Mouse (Mus musculus): ENCODE data around the gene Crls1. TPM values are rescaled to one million over a fixed set of nuclear protein-coding genes. Genes with fewer than 3 reads are reported as not detected.

The Crls1 gene
- total and polyA plus RNA-seq, 3 experiments = 19.5 to 21.9 (median 20.1) TPM

DNA sequence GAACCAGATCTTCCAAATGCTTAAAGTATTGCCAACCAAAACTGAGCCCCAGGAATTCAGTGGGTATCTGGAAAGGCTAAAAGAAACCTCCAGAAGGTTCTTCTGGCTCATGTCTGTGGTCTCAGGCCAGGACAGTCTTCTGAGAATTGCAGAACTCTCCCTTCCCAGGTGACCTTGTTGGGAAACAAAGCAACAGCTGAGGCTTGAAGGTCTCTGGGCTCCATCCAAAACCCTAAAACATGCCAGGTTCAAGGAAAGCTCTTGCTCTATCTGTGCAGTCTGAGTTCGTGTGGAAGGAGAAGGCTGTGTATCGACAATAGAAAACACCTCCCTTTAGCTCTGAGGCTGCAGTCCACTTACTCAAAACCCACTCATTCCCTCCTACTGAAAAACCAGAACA lies 58.5 kb downstream of the Crls1 start:
- DNase-seq = no peak
- 55% methylated on average over 2 of the region's 2 CpGs for WGBS
- intact Hi-C loops (cut with DNase I) = loop anchor here (2.0 to 10.0 kb wide), 3 partner anchors 200 to 590 kb away; no protein-coding TSS in a partner anchor
- Histone ChIP-seq H3K36me3 (ENCODE audit: control insufficient read depth, insufficient read depth, low read length) (no peaks in the 10 kb centered on the region), H3K27ac (no peak overlapping the region), H3K27me3 (ENCODE audit: control insufficient read depth, insufficient read depth, low read length) (no peaks in the 10 kb centered on the region), H3K4me1 (ENCODE audit: control insufficient read depth, insufficient read depth, low read length) (no peaks in the 10 kb centered on the region), H3K9ac (ENCODE audit: low read depth, low read length) (no peak overlapping the region), H3K79me2 (replicated peaks; ENCODE audit: control insufficient read depth, insufficient read depth, low read length) (no peaks in the 10 kb centered on the region), H3K4me3 (no peak overlapping the region)
- TF ChIP-seq CTCF (IDR thresholded peaks at IDR 0.05) (no peak), POLR2A (IDR thresholded peaks at IDR 0.05; ENCODE audit: insufficient read depth, low read depth, low read length) (no peak), EP300 (IDR thresholded peaks at IDR 0.05; ENCODE audit: insufficient read depth, low read depth, low read length) (no peak)

DNA sequence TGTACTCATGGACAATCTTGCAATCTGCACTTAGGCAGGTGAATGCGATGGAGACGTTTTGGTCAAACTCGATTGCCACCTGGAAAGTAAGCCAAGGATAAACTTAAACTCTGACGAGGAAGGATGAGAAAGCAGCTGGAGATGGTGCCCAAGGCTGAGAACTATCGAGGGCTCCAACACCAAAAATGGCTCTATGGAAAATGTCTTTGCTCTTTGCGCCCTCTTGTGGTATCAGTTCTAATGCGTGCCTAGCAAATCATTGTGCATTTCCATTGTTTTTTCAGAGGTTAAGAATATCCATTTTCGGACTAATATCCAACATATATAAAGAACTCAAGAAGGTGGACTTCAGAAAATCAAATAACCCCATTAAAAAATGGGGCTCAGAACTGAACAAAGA lies 60.3 kb downstream of the Crls1 start:
- 24% methylated on average over 8 of the region's 8 CpGs for WGBS
- H3K9ac ChIP-seq (ENCODE audit: low read depth, low read length) = no peak overlapping the region
- H3K27me3 ChIP-seq (ENCODE audit: control insufficient read depth, insufficient read depth, low read length) = no peaks in the 10 kb centered on the region

DNA sequence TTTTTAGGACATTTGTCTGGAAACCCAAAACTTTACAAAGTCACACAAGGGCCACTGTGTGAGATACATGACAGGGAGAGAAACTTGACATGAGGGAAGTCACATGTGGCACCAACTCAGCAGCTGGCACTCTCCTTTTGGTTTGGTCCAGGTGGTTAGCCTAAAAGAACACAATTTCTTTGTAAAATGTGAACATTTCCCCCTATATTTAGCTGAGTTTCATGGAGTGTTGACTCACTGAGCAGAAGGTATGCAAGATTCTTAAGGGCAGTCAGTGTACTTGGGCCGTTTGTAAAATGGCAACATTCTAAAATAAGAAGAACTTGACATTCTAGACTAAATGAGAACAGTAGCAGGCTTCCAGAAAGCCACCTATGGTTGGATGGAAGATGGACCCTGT lies 68.3 kb downstream of the Crls1 start:
- DNase-seq = no peak
- TF ChIP-seq EP300 (IDR thresholded peaks at IDR 0.05; ENCODE audit: insufficient read depth, low read depth, low read length) (no peak), CTCF (IDR thresholded peaks at IDR 0.05) (no peak), POLR2A (IDR thresholded peaks at IDR 0.05; ENCODE audit: insufficient read depth, low read depth, low read length) (no peak)
- 53% methylated on average over 1 of the region's 1 CpGs for WGBS

More for the DNA sequence above, 60.3 kb downstream of the Crls1 start:
- Histone ChIP-seq H3K4me1 (ENCODE audit: control insufficient read depth, insufficient read depth, low read length) (no peaks in the 10 kb centered on the region), H3K27ac (no peak overlapping the region), H3K36me3 (ENCODE audit: control insufficient read depth, insufficient read depth, low read length) (no peaks in the 10 kb centered on the region), H3K4me3 (no peak overlapping the region), H3K79me2 (replicated peaks; ENCODE audit: control insufficient read depth, insufficient read depth, low read length) (no peaks in the 10 kb centered on the region)
- intact Hi-C loops (cut with DNase I) = loop anchor here (10.0 kb wide), 2 partner anchors 202 to 592 kb away; no protein-coding TSS in a partner anchor
- no peak for DNase-seq
- TF ChIP-seq POLR2A (IDR thresholded peaks at IDR 0.05; ENCODE audit: insufficient read depth, low read depth, low read length) = no peak
- TF ChIP-seq CTCF (IDR thresholded peaks at IDR 0.05) = peak; percentile 66

More for the DNA sequence above, 68.3 kb downstream of the Crls1 start:
- Histone ChIP-seq H3K9ac (ENCODE audit: low read depth, low read length) (no peak overlapping the region), H3K4me1 (ENCODE audit: control insufficient read depth, insufficient read depth, low read length) (no peaks in the 10 kb centered on the region), H3K4me3 (no peak overlapping the region), H3K27ac (no peak overlapping the region), H3K36me3 (ENCODE audit: control insufficient read depth, insufficient read depth, low read length) (no peaks in the 10 kb centered on the region), H3K79me2 (replicated peaks; ENCODE audit: control insufficient read depth, insufficient read depth, low read length) (no peaks in the 10 kb centered on the region), H3K27me3 (ENCODE audit: control insufficient read depth, insufficient read depth, low read length) (no peaks in the 10 kb centered on the region)
- intact Hi-C loops (cut with DNase I) = no loop called here

Other genes starting within 250 kb of the Crls1 start
- gene Shld1, start 159.7 kb upstream of the Crls1 start, total RNA-seq (2021) = 10 to 100 TPM; 34.8 to 57.6 TPM
- 37.8 and 50.5 TPM in 2 replicates for gene Shld1, start 159.7 kb upstream of the Crls1 start, polyA plus RNA-seq (2012; rRNA removed)
- gene Chgb, start 65.4 kb upstream of the Crls1 start, total RNA-seq (2021) = under 1 TPM; 0.45 to 0.47 TPM
- gene Chgb, start 65.4 kb upstream of the Crls1 start, polyA plus RNA-seq (2012; rRNA removed) = 0.08 TPM in 1 of 2 replicates, not detected in the other
- gene Trmt6, start 30.6 kb upstream of the Crls1 start, total RNA-seq (2021) = 1 to 10 TPM; 5.2 to 6.7 TPM
- gene Trmt6, start 30.6 kb upstream of the Crls1 start, polyA plus RNA-seq (2012; rRNA removed) = 1.9 and 5.0 TPM in 2 replicates
- gene Mcm8, start 30.5 kb upstream of the Crls1 start, total RNA-seq (2021) = 1 to 10 TPM; 2.7 to 2.8 TPM
- gene Mcm8, start 30.5 kb upstream of the Crls1 start, polyA plus RNA-seq (2012; rRNA removed) = 0.82 and 2.0 TPM in 2 replicates
- 1 to 10 TPM; 4.8 to 5.9 TPM for gene Lrrn4, start 34.2 kb downstream of the Crls1 start, total RNA-seq (2021)
- 9.8 and 11.1 TPM in 2 replicates for gene Lrrn4, start 34.2 kb downstream of the Crls1 start, polyA plus RNA-seq (2012; rRNA removed)
- not detected for gene Fermt1, start 99.2 kb downstream of the Crls1 start, total RNA-seq (2021)
- gene Fermt1, start 99.2 kb downstream of the Crls1 start, polyA plus RNA-seq (2012; rRNA removed) = 0.02 TPM in 1 of 2 replicates, not detected in the other

Data from heart, adult 2 months (tissue).